Mouse (Mus musculus) adrenal gland, adult 2 months (tissue): ENCODE measurements around the gene Upk2. TPM values are rescaled to one million over a fixed set of nuclear protein-coding genes. Genes with fewer than 3 reads are reported as not detected.
A peak's percentile ranks its signal among the peaks of the same experiment; 100 is the strongest.

ENCODE experiments used
- DNase-seq: peaks from one replicate; pipeline ENCODE4 v3.0.0; 2021
- polyA plus RNA-seq: library from polyadenylated mRNA; depleted of rRNA; stranded (reverse); fragments of >200 nt; gene quantifications from 2 replicates; pipeline ENCODE4 v1.2.3, GENCODE M21; 2012
- total RNA-seq, 2 experiments: library from RNA; stranded (reverse); gene quantifications; 2 replicates each; pipeline ENCODE4 v1.2.3; 2021

Gene Upk2
- total and polyA plus RNA-seq, 3 experiments, result not detected

DNA sequence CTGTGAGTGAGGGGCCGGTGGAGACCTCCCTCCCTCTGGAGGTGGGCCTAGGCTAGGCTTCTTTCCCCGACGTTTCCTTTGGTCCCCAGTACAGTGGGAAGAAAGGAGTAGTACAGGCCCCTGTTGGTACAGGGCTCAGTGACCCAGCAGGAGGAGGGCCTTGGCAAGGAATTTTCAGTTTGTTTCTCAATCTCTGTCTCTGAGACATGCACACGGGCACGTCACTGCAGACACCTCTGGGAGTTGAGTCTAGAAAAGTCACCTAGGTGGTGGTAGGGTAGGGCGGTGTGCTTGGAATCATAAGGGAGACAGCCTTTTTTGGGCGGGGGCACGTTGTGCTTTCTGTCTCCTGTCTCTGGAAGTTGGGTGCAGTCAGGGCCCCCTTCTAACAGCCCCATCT is 33.6 kb upstream of the Upk2 start:
- DNase-seq, result peak; percentile 79

GRCm38 (mm10) chr9:44487441-44487840 is 32.7 kb upstream of the Upk2 start:
- DNase-seq, result peak; percentile 93

DNA sequence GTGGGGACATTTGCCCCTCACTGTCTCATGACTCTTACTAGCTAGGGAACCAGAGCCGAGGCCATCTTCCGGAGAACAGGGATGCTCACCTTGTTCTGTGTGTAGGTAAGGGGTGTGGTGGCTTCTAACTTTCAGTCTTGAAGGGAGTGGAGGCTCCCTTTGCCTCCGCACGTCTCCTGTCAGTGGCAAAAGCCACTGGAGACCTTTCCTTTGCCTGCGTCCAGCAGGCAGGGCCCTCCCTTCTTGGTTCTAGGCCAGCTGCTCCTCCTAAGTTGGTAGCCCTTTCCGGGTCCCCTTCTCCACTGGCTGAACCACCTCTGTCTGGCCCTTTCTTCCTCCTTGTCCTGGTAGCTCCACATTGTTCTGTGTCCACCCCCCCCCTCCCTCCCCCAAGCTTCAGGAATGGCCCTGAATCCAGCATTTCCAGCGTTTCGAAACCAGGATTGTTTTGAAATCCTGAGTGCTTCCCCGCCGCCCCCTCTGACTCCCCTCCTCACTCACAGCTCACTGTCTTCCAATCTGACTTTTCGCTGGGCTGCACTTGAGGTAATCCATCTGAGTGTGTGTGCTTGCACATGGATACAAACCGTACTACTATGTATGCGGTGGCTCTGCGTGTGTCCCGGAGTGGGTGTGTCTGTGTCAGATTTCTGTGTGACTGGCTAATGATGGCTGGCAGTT is 32.1 kb upstream of the Upk2 start:
- DNase-seq, result peak; percentile 81

GRCm38 (mm10) chr9:44486335-44486734 is 31.6 kb upstream of the Upk2 start:
- peak; percentile 84 for DNase-seq

DNA sequence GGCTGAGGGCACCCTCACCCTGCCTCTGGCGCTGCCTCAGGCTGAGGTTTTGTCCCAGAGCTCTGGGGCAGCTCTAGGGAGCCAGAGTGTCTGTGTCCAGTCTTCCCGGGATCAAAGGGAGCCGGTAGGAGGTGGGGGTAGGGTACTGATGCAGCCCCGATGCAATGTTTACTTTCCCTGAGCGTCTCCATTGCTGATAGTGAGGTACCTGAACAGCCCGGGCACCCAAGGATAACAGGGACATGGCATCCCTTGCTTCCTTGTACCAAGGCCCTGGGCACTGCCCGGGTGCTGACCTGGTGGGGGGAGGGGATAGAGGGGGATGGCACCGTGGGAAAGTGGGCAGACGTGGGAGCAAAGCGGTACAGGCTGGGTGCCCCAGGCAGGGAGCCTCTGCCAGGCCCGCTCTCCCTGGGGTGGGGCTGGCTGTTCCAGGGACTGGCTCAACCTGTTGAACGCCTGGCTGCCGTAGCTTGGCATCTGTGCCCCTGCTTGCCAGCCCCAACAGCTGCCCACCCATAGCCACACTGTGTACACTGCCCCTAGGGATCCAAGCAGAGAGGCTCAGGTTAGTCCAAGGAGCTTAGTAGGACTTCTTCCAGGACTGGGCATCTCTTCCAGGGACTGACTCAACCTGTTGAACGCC is 30.9 kb upstream of the Upk2 start:
- peak; percentile 71 for DNase-seq

DNA sequence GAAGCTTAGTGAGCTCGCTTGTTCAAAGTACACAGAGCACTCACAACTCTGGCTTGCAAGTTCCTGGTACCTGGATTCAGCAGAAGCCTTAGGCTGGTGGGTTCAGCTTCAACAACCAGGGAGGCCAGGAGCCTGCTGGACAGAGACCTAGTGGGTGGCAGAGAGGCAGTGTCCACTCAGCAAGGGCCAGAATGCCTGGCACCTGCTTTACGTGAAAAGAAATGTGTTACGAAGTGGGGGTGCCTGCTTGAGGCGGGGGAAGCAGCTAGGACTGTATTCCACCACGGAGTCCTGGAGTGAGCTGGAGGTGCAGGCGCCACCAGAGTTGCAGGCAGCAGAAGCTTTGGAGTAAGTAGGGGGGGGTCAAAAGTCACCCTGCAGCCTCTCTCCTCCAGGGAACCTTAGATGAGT is 30.3 kb upstream of the Upk2 start:
- no peak for DNase-seq

DNA sequence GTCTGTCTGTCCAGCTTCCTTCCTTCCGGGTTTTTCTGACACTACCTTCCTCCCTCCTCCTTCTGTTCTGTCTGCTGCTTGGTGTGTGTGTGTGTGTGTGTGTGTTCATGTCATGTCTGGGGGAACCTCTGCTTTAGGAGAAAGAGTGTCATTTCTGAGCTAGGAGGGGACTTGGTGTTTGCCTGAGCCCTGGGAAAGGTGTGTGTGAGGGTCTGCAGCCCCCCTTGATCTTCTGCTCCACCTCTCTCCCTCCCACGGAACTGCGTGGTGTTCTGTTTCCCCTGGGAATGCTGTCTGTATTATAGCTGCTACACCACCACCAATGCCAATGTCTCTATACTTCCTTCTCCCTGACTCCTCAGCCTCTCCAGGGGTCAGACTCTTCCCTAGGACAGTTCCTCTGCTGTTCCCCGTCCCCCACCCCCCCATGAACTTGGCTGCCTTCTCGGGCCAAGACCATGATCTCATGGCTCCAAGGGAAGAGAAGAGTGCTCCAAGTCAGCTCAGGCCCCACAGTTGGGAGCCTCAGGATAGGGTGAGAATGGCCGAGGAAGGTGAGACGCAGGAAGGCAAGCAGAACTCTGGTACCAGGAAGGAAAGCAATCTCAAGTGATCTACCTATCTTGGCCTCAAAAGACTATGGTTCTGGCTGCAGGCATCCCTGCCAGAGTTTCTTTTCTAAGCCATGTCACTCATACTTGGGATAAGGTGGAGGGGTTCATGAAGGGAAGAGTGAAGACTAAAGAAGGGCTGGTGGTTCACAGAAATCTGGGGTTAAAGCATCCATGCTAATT is 29.7 kb upstream of the Upk2 start:
- peak; percentile 44 for DNase-seq

- DNase-seq, result peak; percentile 88
Measured at GRCm38 (mm10) chr9:44483510-44484044, 28.8 kb upstream of the Upk2 start.

- no peak for DNase-seq
Measured at GRCm38 (mm10) chr9:44483041-44483509, 28.3 kb upstream of the Upk2 start.

DNA sequence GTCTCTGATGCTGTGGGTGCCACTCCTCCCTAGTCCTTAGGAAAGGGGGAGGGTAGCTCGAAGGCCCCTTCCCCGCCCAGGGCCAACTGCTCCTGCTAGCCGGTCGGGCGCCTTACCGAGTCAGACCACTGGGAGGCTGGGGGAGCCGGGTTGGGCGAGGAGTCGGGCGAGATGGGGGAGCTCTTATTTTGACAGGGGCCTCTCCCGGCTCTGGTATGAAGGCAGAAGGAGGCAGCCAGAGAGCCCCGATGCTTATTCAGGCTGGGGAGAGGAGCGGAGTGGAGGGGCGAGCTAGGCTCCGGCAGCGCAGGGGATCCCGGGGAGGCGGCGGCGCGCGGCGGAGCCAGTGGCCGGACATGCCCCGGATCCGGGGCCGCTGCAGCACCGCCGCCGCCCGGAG is 27.8 kb upstream of the Upk2 start, which contains the start of gene Bcl9l:
Gene Bcl9l (plus strand): TSS at position 274 of the 400 bp plus-strand sequence.
- peak; percentile 94 for DNase-seq

GRCm38 (mm10) chr9:44482112-44482511 is 27.3 kb upstream of the Upk2 start:
- no peak for DNase-seq

GRCm38 (mm10) chr9:44479628-44480428 is 25.1 kb upstream of the Upk2 start:
- peak; percentile 92 for DNase-seq

DNA sequence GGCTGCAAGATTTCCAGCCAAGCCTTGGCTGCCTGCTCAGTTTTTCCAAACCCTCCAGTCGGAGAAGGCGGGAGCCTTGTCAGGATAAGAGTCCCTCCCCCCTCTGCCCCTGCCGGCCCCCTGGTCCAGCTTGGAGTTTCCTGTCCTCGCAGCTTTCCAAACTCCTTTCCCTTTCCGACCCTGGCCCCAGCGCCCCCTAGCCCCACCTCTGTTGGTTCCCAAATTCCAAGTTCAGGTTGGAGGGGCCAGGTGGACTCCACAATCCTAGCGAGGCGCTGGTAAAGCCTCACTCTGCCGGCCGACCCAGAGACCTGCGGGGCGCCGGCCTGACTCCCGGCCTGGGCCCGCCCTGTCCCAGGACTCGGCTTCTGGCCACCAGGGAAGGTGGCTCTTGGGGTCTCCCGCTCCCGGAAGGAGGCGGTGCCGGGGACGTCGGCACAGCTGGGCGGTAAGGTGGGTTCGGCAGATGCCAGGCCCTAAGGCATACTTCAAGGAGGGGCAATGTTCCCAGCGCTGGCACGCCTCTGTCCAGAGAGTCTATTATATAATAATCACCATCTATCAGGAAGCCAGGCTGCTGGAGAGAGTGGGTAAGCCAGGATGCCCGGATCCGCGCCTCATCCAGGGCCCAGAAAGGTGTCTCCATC is 24.3 kb upstream of the Upk2 start:
- DNase-seq, result peak; percentile 89

DNA sequence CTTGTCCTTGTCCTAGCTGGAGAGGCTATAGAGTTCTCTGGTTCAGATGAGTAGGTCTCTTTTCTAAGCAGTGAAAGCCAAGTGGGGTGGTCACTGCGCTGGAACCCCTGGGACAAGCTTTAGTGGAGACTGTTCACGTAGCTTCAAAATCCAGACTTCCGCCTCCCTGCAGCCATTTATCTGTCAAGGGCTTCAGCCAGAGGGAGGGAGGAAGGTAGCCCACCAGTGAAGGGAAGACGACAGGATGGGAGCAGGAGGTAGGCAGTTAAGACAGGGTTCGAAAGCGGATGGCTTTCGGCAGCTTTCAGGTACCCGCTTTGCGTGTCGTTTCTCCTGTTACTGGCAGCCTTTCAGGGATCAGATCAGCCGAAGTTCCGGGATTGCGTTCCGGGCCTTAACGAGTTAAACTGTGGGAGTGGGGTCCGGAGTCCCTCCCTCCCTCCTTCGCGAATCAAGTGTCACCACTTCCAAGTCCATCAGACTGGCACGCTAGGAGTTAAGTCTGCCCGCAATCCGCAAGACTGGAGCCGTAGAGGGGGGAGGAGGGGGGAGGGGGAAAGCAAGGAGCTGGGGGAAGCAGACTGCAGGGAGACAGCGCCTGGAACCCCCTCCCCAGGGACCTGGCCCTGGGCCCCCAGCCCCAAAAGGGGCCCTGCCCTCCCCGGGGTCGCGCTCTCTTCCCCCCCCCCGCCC is 23.6 kb upstream of the Upk2 start:
- DNase-seq, result no peak

- peak; percentile 50 for DNase-seq
Measured at GRCm38 (mm10) chr9:44477339-44478228, 22.8 kb upstream of the Upk2 start.

DNA sequence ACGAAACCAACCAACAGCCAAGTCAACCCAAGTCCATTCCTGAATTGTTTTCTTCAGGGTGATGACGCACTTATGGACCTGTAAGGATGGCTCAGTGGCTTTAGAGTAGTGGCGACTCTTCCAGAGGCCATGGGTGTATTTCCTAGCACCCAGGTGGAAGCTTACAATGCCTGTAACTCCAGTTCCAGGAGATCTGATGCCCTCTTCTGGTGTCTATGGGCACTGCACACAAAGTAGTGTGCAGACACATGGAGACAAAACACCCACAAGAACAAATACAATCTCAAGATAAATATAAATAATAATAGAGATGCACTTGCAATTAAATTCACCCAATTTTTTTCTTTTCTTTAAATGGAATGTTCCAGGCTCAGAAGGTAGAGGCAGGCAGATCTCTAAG is 21.2 kb upstream of the Upk2 start:
- DNase-seq, result no peak

DNA sequence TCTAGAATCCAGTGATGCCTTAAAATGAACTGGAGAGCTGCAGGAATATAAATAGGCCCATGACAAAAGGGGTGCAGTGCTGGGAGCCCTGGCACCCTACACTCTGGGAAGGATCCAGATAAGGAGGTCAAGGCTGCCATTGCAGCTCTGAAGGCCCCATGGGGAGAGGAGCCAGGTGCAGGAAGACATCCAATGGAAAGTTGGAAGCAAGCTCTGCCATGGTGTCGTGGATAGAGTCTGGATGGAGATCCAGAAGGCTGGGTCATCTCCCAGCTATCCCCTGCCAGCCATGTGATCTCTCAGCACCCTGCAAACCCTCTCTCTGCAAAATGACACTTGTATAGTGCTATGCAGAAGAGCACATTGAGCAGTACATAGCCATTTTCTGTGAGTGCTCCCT is 19.6 kb upstream of the Upk2 start:
- no peak for DNase-seq

GRCm38 (mm10) chr9:44473184-44473583 is 18.4 kb upstream of the Upk2 start:
- no peak for DNase-seq

DNA sequence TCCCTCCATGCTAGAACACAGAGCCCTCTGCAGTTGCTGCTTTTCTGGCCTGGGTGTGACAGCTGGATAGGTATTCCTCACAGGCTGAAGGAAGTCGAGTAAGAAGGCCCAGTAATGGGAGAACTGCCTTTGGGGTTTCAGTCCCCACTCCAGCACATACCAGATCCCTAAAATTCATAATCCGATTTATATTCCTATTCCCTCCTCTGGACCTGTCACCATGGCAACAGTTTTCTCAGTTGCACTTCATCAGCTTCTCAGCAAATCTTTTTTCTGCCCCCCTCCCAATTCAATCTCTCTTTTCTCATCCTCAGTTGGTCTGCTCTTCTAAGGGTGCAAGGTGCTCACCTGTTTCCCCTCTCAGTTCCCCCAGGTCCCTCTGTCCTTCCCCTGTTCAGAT is 14.0 kb upstream of the Upk2 start:
- DNase-seq, result no peak
